Mouse (Mus musculus) adrenal gland, postnatal 25 days (tissue): Measurements from ENCODE around the gene Gna13. TPM values are rescaled to one million over a fixed set of nuclear protein-coding genes. Genes with fewer than 3 reads are reported as not detected.

Experiments used
- DNase-seq: peaks from one replicate; pipeline ENCODE4 v3.0.0; 2021; ENCODE audit warnings: mixed read lengths
- total RNA-seq: library from RNA; stranded (reverse); gene quantifications from 2 replicates; pipeline ENCODE4 v1.2.3, GENCODE M21; 2021

Gene Gna13
- total RNA-seq, 1 experiment from 2014 or later, result 68.3 TPM

DNA sequence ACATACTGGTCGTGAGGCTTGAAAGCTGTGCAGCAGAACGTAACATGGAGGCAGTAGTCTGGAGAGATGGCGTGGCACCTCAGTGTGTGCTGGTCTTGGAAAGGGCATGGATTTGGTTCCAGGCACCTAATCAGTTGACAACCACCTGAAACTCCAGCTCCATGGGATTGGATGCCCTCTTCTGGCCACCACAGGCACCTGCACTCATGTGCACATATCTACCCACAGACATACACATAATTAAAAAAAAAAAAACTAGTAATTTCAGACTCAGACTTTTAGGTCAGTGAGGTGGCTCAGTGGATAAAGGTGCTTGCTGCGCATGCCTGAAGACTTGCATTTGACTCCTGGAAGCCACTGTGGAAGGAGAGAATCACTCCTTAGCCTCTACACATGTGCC lies 59.6 kb downstream of the Gna13 start:
- DNase-seq, result no peak

DNA sequence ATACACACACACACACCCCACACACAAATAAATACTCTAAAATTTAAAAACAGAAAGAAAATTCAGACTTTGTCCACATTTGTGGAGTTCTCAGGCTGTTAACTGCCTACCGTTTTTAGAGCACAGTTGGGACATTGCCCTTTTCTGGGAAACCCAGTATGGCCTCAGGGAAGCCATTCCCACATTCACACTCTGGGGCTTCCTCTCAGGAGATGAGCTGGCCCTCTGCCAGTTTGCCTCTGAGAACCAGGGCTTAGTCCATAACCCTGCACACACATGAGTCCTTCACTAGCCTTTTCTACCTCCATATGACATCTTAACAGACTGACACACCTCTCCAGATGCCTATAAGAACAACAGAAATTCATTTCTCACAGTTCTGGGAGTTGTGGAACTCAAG lies 60.7 kb downstream of the Gna13 start:
- DNase-seq, result no peak

DNA sequence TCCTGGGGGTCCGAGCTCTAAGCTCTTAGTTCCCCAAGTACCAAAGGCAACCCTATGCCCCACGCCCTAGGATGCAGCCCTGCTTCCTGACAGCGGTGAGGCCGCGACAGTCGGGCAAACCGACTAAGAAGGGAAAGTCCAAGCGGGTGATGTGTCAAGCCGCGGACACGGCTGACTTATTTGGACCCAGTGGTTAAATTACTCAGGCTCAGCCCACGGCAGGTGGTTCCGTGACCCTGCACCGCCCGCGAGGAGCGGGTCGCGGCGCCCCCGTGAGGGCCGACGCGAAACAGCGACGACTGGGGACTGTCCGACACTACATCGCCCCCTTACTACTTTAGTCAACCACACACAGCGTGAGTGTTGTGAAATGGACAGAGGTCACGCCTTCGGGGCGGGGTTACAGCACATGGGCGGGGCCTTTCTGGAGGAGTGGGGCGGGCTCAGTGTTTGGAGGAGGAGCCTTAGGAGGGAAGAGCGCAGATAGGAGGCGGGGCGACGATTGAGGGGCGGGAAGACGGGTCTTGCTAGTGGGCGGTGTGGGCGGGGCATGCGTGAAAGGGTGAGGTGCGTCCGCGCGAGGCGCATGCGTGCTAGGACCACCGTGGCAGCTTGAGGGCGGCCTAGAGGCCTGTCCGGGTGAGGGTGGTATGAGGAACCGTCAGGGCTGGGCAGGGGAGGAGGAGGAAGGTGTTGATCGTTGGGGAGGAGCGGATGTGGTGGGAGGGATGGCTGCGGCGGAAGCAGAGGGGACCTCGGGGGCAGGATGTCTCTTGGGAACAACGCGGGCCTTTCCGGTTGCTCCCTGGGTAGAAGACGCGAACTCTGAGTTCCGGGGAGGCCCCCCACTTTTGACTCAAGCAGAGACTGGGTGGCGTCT lies 63.0 kb downstream of the Gna13 start, which contains the start of gene Amz2:
Amz2 (plus strand) TSS at position 555 of the 880 bp plus-strand sequence.
- DNase-seq, result peak; percentile 99

DNA sequence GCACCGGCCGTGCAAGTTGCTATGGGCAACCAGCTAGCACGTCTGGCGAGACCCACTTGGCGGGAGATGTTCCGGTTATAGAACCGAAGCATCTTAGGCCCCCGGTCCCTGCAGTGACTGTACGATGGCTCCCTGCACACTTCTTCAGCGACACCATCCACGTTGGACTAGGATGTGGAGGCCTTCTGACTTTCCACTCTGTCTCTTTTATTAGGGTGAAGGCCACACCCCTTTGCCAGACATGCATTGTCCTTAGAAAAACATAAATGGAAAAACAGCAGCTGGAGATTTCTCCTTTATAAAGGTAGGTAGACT lies 63.6 kb downstream of the Gna13 start:
- no peak for DNase-seq

DNA sequence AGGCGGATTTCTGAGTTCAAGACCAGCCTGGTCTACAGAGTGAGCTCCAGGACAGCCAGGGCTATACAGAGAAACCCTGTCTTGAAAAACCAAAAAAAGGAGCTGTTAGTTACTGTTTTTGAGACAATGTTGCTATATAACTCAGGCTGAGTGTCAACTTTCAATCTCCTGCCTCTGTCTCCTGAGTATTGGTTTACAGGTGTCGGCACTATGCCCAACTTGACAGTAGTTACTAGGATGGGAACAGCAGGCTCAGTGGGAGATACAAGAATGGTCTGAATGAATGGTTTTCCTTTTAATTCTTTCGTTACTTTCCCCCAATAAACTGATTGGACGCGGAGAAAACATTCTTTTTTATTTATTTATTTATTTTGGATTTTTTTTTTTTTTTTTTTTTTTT lies 64.7 kb downstream of the Gna13 start:
- no peak for DNase-seq

DNA sequence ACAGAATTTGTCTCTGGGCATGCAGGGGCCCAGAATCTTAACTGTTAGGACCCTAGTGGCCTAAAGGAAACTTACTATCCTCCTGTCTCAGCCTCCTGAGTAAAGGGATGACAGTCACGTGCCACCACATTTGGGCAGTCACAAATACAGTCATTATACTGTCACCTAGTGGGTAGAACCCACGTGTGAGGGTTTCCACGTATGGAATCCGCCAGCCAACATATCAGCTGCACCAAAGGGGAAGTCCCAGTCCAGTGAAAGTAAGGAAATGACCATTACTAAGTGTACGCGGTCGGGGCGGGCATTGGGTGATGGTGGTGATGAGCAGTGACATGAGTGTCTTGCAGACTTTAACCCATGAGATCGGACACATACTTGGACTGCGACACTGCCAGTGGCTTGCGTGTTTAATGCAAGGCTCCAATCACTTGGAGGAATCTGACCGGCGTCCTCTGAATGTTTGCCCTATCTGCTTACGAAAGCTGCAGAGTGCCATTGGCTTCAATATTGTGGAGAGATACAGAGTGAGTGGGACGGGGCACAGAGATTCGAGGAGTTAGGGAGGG lies 71.7 kb downstream of the Gna13 start:
- no peak for DNase-seq

DNA sequence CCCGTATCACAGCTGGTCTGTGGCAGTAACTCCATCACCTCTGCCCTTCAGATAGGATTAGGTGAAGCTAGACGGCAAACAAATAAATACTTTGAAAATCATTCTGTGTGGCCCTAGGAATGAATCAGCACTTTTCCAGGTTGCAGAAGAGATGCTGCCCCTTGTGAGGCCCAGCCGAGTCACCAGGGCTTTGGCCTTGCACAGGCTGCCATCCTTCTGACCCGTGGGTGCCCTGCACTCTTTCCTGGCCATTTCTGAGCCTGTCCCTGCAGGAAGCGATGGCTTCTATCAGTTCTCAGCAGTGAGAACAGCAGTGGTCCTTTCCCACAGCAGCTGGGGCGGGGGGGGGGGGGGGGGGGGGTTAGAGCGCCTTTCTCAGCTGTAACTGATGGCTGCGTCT lies 74.3 kb downstream of the Gna13 start:
- DNase-seq, result no peak

DNA sequence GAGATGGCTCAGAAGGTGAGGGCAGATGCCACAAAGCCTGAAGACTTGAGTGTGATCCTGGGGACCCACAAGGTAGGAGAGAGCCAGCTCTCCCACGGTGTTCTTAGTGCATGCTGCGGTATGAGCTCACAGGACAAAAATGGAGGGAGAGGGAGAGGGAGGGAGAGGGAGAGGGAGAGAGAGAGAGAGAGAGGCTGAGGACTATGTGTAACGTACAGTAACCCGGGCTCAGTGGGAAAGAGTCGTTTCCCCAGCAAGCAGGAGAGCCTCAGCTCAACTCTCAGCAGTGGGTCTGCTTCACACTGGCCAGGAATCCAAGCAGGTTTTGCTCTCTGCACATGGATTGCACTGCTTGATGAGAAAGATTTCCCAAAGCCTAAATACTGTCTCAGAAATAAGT lies 76.6 kb downstream of the Gna13 start:
- DNase-seq, result no peak

DNA sequence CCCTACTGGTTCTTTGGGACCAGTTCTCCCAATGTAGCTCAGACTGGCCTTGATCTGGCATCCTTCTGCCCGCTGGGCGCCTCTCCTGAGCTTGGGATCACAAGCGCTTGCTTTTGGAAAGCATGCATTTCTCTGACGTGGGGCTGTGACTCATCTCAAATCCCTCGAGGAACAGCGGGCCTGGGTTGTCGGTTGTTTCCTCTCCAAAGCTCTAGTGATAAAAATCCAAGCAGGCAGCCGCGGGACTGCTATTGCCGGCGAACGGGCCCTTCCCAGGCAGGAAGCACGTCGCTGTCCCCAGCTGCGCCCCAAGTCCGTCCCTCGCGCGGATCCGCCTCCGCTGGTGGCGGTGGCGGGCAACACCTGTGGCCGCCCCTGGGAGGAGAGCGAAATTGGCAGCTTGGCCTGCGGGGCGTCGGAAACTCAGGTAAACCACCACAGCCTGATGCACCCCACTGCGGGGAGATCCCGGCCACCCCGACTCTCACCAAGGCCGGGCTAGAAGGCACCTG lies 77.3 kb downstream of the Gna13 start:
- DNase-seq, result peak; percentile 76

DNA sequence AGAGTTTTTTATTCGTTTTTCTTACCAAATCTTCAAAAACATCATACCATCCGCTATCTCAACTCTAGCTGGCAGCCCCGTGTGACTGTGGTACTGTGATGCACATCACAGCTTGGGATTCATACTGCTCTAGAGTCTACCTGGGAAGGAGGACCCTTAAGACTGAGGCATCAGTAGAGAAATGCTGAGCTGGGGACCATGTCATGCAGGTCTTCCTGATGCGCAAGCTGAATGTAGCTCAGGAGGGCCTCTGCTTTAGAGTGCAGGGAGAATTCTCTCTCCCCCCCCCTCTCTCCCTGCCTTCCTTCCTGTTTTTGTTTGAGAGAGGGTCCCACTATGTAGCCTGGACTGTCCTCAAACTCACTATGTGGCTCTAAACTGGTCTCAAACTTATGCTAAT lies 78.0 kb downstream of the Gna13 start:
- no peak for DNase-seq

DNA sequence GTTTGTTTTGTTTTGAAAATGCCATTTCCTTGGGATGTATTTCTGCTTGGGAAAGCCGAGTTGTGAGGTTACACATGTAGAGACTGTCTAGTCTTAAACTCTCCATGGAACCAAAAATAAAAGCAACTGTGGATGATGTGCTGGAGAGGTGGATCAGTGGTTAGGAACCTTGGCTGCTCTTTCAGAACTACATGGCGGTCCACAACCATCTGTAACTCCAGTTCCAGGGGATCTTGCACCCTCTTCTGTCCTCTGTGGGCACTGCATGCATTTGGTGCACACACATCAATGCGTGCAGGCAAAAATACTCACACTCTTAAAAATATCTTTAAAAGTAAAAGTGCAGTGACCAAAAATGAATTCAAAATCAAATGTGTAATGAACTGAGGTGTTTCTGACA lies 78.5 kb downstream of the Gna13 start:
- peak; percentile 36 for DNase-seq

DNA sequence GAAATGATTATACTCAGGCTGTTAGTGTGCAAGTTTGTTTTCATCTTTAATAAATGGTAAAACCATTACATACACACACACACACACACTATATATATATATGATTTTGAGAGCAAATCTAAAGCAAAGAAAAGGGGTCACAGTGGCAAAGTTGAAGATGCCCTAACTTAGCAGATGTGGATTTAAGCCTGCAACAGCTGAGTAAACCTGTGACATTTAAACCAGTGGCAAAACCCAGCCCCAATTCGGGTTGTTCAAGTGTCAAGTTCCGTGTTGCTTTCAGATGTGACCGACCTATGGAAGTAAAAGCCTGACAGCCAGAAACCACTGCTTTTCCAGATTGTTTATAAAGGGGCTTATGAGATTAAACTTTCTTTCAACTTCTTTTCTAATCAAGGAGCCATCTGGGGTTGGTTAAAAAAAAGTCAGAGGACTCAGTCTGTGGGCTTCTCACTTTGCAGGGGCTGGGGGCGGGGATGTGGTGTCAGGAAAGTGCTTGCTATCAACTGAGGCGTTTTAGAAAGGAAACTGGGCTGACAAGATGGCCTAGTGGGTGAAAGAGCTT lies 79.6 kb downstream of the Gna13 start:
- DNase-seq, result no peak

DNA sequence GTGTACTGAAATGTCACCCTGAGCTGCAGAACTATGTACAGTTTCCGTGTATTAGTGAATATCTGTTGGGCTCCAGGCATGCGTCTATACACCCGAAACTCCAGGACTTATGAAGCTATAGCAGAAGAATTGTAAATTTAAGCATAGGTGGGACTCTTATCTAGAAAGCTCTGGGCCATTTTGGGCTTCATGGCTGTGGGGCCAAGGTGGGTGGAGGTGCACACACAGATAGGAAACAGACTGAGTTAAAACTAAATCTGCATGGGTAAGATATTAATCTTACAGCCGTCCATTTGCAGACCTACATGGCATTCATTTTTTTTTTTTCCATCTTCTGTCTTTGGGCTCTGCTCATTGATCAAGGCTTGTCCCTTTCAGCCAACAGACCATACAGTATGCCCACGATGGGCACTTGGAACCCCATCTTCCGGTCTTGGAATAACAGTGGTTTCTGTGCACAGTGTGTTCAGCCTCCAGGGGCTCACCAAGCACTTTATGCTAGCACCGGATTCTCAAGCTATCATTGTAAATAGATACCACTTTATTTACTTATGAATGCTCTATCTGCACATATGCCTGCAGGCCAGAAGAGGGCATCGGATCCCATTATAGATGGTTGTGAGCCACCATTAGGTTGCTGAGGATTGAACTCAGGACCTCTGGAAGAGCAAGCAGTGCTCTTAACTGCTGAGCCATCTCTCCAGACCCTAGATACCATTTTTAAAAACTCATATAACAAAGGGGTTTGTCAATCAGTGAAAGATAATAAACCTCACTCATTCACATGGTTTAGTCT lies 81.0 kb downstream of the Gna13 start:
- no peak for DNase-seq

DNA sequence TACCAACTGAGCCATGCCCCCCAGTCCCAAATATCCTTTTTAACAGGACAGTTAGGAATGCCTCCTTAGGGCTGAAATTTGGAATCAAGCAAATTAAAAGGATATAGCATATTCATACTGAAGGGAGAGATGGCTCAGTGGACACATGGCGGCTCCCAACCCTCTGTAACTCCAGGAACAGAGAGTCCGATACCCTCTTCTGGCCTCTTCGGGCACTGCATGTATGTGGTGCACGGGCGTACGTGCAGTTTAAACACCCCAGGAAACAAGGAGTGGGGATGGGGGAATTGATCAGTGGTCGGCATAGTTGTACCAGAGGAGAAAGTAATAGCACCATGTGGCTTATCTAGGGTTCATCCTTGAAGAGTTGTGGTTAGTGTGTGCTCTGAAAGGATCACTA lies 82.0 kb downstream of the Gna13 start:
- DNase-seq, result peak; percentile 19

DNA sequence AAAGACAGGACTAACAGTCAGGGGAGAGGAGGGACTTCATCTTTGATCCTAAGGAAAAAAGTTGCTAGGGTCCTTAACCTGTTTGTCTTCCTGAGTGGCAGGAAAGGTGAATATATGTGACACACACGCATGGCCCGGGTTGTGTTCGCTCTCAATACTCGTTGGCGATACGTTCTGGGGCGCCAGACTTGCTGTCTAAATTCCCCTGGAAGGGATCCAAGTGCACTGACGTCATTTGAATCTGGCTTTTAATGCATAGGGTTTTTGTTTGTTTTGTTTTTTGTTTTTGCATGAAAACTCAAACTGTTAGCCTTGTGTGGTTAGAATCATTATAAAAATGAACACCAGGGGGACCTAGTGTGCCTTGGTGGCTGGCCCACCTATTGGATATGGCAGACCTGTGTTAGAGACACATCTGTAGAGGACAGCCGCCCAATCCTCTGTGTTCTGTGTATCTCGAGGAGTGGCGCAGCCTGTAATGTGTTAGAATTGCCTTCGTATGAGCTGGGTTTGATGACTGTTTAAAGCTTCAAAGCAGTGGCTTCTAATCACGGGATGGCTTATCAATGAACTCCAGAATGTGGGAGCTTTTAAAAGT lies 82.9 kb downstream of the Gna13 start:
- no peak for DNase-seq

Other genes starting within 250 kb of the Gna13 start
- not detected in 2 replicates for gene E030025P04Rik, start 218.5 kb upstream of the Gna13 start, total RNA-seq
- 3.7 and 4.9 TPM in 2 replicates for gene Rgs9, start 64.7 kb upstream of the Gna13 start, total RNA-seq
- gene 9930022D16Rik, start 51.1 kb downstream of the Gna13 start, total RNA-seq, result not detected in 2 replicates
- gene Amz2, start 63.1 kb downstream of the Gna13 start, total RNA-seq, result 41.9 and 53.9 TPM in 2 replicates
- gene Arsg, start 110.5 kb downstream of the Gna13 start, total RNA-seq, result 4.1 and 5.9 TPM in 2 replicates
- 0.46 and 0.67 TPM in 2 replicates for gene Slc16a6, start 110.8 kb downstream of the Gna13 start, total RNA-seq
- 42.7 and 65.8 TPM in 2 replicates for gene Wipi1, start 249.1 kb downstream of the Gna13 start, total RNA-seq